Mouse (Mus musculus) 3T3-L1 (cell line): ENCODE measurements around the gene Morc1.
A peak's percentile ranks its signal among the peaks of the same experiment; 100 is the strongest.

ENCODE experiments used
- DNase-seq: peaks from one replicate; pipeline ENCODE4 v3.0.0-alpha.2; 2015; ENCODE audit warnings: low read depth, low spot score

The Morc1 gene

DNA sequence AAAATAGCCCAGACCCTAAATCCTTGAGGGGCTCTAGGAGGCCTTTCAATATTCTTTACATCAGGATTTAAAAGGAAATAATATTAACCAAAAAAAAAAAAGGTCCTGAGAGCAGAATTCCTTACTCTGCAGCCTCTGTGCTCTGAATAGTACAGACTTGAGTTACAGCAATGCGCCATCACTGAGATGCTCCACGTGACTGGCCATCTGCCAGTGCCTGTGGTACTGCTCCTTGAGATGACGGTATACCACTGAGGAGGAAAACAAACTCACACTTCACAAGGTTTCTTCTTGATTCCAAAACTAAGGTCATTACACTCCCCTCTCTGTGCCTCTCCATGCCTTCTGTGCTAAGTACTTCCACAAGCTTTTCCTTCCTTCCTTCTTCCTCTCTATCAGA is 195.1 kb downstream of the Morc1 start:
- no peak for DNase-seq

DNA sequence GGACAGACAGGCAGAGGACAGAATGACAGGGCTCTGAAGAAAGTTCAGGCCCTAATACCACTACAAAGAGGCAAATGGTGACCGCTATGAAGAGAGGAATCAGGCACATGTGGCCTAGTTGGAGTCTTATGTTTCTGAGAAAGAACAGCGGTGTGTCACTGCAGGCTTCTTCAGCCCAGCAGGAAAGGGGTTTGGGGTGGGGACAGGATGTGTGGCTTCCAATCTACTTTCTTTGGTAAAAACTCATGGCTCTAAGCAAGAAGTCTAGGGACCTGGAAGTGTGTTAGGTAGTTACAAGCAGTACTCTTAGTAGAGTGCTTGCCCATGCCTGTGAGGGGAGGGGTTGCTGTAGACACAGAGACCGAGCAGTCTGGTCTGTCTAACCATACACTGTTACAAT is 196.3 kb downstream of the Morc1 start:
- no peak for DNase-seq

DNA sequence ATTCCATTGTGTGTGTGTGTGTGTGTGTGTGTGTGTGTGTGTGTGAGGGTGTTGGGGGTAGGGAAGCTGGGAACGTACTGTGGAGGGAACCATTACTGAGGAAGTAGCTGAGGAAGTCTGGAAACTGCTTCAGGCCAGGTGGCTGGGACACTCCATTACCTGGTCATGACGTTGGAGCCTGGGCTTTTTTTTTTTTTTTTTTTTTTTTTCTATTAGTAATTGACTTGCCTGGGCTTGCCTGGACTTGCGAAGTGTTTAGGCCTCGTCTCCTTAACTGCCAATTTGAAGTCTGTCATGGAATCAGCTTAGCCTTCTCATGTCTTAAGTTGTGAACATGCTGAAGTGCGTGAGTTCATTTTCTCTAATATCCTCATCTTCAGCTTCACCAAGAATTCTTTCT is 198.7 kb downstream of the Morc1 start:
- DNase-seq = no peak

DNA sequence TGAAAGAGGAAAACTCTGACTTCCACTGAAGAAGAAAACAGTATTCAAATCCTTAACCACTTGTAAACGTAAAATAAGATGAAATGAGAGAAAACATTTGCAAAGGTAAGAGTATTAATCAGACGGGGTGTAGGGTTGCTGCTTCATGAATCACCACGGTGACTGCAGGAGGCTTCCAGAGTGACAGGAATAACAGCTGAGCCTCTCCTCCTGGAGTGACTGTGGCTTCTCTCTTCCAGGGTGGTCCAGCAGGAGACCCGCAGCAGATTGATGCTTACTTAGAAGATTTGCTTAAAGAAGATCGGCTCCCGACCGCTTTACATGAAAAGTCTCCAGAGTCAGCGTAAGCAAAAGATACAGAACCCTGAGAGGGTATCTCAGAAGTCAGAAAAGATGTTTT is 199.4 kb downstream of the Morc1 start:
- DNase-seq = no peak

DNA sequence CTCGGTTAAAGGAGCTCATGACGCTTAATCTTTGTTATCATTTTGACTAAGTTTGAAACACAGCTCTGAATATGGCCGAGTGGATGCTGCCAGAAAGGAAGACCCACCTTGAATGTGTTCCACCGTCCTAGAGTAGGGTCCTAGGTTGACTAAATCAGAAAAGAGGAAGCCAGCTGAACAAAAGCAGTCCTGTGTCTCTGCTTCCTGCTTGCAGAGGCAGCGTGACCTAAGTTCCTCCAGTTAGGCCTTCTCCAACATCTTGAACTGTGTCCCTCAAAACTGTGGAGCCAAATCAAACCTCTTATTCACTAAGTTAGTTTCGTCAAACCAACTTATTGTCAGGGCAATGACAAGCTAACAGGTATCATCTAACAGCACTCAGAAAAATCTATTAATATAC is 201.3 kb downstream of the Morc1 start:
- no peak for DNase-seq

DNA sequence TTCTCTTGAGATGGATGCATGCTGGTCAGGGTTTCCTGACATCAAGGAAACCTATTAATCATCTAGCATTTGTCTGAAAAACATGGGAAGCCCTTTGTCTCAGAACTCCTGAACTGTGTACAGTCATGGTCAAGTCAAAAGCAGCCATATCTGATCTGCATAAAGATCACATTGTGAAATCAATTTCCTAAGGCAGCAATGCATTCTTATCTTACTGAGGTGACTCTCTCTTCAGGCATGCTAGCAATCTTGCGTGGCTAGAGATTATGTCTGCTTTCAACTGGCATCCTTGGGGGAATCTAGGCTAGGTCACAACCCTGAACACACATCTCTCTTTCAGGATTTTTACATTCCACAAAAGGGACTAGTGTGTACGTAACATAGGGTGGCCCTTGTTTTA is 215.2 kb downstream of the Morc1 start:
- DNase-seq = peak; percentile 68

DNA sequence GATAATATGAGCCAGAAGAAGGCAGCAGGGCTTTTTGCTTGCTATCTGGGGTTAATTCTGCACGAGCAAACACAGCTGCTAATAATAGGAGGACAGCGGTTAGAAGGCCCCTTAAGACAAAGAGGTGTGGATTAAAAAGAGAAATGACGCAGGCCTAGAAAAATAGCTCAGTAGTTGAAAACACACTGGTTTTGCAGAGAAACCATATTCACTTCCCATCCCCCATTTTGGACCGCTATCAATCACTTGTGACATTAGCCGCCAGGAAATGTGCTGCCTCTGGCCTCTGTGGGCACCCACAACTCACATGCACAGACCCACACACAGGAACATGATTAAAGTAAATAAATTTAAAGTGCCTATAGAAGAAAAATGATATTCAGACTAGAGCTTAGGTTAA is 240.7 kb downstream of the Morc1 start:
- no peak for DNase-seq

DNA sequence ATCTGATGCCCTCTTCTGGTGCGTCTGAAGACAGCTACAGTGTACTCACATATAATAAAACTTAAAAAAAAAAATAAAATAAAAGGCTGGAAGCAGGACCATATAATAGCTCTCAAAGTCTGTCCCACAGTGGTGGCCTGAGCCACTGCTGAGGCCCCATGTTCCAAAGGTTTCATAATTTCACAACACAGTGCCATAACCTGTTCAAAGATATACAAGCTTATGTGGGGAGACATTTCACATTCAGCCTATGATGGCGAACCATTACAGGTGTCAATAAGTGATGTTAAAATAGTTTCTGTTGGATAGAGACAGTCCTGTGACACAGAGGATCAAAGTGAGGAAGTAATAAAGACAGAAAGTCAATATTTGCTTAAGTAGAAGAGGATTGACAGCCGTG is 241.6 kb downstream of the Morc1 start:
- no peak for DNase-seq

DNA sequence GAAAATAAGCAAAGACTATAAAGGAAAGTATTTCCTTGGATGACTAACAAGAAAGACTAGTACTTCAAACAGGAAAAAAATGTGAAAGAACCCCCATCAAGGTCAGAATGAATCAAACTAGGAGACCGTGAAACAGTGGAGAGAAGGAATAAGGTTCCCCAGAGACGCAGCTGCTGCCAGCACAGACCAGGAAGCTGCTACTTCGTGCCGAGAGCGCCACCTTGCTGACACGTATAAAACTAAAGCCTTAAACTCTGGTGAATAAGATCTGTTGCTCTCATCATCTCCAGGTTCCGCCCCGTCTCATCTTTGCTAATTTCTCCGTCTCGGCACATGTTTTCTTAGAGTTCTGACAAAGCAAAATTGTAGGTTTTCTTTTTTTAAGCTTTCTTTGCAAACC is 244.6 kb downstream of the Morc1 start:
- peak; percentile 94 for DNase-seq

DNA sequence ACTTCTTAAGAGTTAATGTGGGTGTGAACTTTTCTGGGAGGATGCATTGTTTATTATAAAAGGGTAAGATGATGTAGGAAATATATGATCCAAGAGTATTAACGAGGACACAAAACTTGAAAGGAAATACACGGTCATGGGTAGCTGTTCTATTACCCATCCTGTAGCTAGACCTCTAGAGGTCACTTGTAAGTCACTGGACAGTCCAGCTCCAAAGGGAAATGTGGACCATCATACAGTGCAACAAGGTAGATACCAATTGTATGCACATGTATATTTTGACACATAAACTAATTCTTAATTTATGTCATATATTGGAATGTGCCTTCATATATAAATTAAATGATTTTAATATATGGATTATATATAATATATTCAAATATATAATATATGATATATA is 245.2 kb downstream of the Morc1 start:
- DNase-seq = peak; percentile 22

DNA sequence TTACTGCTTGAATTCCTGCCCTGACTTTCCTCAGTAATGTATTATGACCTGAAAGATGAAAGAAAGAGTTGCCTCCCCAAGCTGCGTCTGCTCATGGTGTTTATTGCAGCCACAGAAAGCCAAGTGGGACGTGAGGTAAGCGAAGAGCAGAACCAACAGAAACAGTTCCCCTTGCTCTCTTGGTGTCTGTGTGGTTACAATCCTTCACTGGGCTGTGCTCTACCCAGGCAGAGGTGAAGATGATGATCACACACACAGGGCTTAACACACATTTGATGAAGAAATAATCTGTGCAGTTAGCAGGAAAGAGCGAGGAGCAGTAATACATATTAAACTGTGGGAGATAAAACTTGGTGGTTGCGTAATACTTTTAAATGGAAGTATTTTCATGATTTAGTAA is 246.3 kb downstream of the Morc1 start:
- no peak for DNase-seq

DNA sequence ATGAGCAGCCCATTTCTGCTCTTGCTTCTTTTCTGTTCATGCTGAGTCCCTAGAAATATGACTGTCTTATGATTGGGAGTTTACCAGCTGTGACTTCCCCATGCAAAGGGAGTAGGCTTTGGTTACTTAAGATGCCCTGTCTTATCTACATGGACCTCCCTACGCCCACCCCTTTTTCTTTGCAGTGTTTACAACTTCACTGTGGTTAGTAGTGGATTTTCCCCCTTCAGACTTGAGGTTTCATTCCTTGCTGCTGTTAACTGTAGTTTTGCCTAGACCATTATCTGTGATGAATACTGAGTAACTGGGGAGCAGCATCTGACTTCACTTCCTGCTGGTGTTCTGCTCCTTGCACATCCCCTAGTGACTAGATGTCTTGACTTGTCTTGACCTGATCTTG is 247.0 kb downstream of the Morc1 start:
- no peak for DNase-seq
